Mouse (Mus musculus) limb, embryonic 12.5 days (tissue): ENCODE data around the gene Tbcd. TPM values are rescaled to one million over a fixed set of nuclear protein-coding genes. Genes with fewer than 3 reads are reported as not detected.

Source experiments
- ATAC-seq: fragments of 200-750 bp; cut with Nextera tagmentation; 2 replicates; pipeline ENCODE4 v1.8.0; 2017; ENCODE audit warnings: low read depth, moderate TSS enrichment; ENCODE audit not compliant: insufficient number of reproducible peaks, insufficient read depth, low FRiP score, low TSS enrichment
- H3K27ac ChIP-seq: fragments of 300-500 bp; sonication (generic); 2 replicates; pipeline ENCODE4 v1.5.1; 2016; ENCODE audit warnings: mild to moderate bottlenecking, moderate library complexity
- H3K27me3 ChIP-seq: fragments of 300-500 bp; sonication (generic); 2 replicates; pipeline ENCODE4 v1.6.1; 2016; ENCODE audit warnings: mild to moderate bottlenecking, moderate library complexity
- H3K36me3 ChIP-seq: fragments of 300-500 bp; sonication (generic); 2 replicates; pipeline ENCODE4 v1.6.1; 2016; ENCODE audit warnings: mild to moderate bottlenecking, moderate library complexity
- H3K4me1 ChIP-seq: fragments of 300-500 bp; sonication (generic); replicated peaks from 2 replicates; pipeline ENCODE4 v1.6.1; 2016
- H3K4me2 ChIP-seq: fragments of 300-500 bp; sonication (generic); 2 replicates; pipeline ENCODE4 v1.6.1; 2016; ENCODE audit warnings: mild to moderate bottlenecking, moderate library complexity
- H3K4me3 ChIP-seq: fragments of 300-500 bp; sonication (generic); replicated peaks from 2 replicates; pipeline ENCODE4 v1.5.1; 2016; ENCODE audit warnings: mild to moderate bottlenecking
- H3K9ac ChIP-seq: fragments of 300-500 bp; sonication (generic); replicated peaks from 2 replicates; pipeline ENCODE4 v1.6.1; 2016; ENCODE audit warnings: mild to moderate bottlenecking, moderate library complexity
- H3K9me3 ChIP-seq: fragments of 300-500 bp; sonication (generic); 2 replicates; pipeline ENCODE4 v1.6.1; 2016; ENCODE audit warnings: mild to moderate bottlenecking, moderate library complexity
- WGBS: fragments of 180-500 bp; shearing (Covaris S2); methylation state at CpG from one replicate; pipeline ENCODE4 v1.1.7; 2016; 5-methylcytosine and 5-hydroxymethylcytosine counted together
- polyA plus RNA-seq: library from polyadenylated mRNA; unstranded; fragments of >200 nt; fragmentation: Nextera tagmentation; extraction: Ambion mirVana; gene quantifications from 2 replicates; pipeline ENCODE4 v1.2.1, GENCODE M21; 2016

The Tbcd gene
- polyA plus RNA-seq, 1 experiment from 2014 or later: 50.7 TPM

DNA sequence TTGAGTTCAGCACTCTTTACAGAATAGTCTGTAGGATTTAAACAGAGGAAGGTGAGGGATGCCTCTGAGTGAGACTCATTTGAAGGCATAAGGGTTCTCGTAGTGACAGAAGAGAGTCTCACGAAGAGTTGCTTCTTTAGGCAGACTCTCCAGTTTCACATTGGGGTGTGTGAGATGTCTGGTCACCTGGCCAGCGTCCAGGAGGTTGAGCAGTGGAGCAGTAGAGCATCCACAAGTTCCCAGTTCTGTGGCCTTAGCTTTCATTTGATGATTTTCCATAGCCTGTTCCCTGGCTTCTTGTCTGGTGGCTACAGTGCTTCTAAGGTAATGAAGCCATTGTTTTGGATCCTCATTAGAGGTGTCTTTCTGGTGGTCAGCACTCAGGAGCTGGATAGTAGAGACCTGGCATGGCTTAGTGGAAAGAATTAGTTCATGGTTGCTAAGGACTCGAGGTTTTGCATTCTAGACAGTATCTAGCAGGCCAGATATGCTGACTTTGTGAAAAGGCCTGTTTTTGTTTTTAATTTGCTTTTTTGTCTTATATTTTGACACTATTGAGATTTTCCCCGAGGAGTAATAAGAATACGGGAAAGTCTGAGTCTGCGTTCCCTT lies 101.2 kb downstream of the Tbcd start:
- H3K27ac ChIP-seq: peak overlapping the region; percentile 62; the same call in 1 of the 2 replicates
- peaks cover 41% of the 10 kb centered on the region for H3K4me1 ChIP-seq
- no peak overlapping the region for H3K4me3 ChIP-seq
- no peak for ATAC-seq
- H3K9ac ChIP-seq: no peak overlapping the region
- H3K4me2 ChIP-seq: no peak overlapping the region
- no peaks in the 10 kb centered on the region; the same call in 1 of the 2 replicates for H3K36me3 ChIP-seq
- H3K27me3 ChIP-seq: no peaks in the 10 kb centered on the region
- 90% methylated on average over 7 of the region's 7 CpGs for WGBS
- H3K9me3 ChIP-seq: no peaks in the 10 kb centered on the region

DNA sequence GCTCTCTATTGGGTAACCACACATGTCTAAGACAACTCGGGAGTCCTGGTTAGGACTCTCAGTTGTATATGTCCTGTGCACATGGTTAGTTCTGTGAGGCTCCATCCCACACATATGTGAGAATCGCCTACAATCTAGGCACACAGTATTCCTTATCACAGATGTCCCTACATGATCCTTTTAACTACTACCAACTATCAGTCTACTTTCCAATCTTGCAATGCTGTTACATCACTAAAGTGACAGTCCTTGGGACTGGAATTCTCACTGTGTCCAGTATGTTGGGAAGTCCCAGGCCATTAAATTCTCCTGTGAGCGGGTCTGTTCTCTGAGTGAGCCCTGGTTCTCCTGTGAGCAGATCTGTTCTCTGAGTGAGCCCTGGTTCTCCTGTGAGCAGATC lies 101.7 kb downstream of the Tbcd start:
- 94% methylated on average over 3 of the region's 3 CpGs for WGBS
- H3K36me3 ChIP-seq: no peaks in the 10 kb centered on the region; the same call in 1 of the 2 replicates
- no peaks in the 10 kb centered on the region for H3K27me3 ChIP-seq
- no peak overlapping the region for H3K4me2 ChIP-seq
- H3K4me3 ChIP-seq: no peak overlapping the region
- peaks cover 38% of the 10 kb centered on the region for H3K4me1 ChIP-seq
- no peak overlapping the region for H3K27ac ChIP-seq
- H3K9me3 ChIP-seq: no peaks in the 10 kb centered on the region
- no peak overlapping the region for H3K9ac ChIP-seq
- no peak for ATAC-seq

DNA sequence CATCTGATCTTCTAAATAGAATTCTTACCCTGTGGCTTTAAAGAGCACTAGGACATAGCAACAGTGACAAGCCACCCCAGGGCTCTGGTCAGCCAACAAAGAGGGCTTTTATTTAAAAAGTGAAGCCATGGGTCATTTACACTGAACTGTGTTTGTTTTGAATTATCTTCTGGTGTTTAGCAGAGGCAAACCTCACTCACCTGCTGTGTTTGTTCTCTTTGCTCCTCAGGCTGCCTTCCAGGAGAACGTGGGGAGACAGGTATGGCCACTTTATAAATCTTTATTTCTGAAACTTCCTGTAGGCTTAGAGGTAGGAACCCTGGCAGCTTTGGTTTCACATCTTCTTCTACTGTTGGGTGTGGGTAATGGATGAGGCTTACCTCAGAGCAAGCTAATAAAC lies 105.0 kb downstream of the Tbcd start:
- H3K9me3 ChIP-seq: no peaks in the 10 kb centered on the region
- ATAC-seq: no peak
- no peak overlapping the region for H3K27ac ChIP-seq
- H3K4me1 ChIP-seq: peaks cover 13% of the 10 kb centered on the region
- 67% methylated on average over 1 of the region's 1 CpGs for WGBS
- H3K36me3 ChIP-seq: no peaks in the 10 kb centered on the region; the same call in 1 of the 2 replicates
- H3K27me3 ChIP-seq: no peaks in the 10 kb centered on the region
- H3K4me3 ChIP-seq: no peak overlapping the region
- H3K4me2 ChIP-seq: no peak overlapping the region
- H3K9ac ChIP-seq: no peak overlapping the region

- Histone ChIP-seq H3K9ac (no peak overlapping the region), H3K36me3 (no peaks in the 10 kb centered on the region; the same call in 1 of the 2 replicates), H3K4me3 (no peak overlapping the region), H3K4me1 (peaks cover 4% of the 10 kb centered on the region), H3K4me2 (no peak overlapping the region), H3K9me3 (no peaks in the 10 kb centered on the region), H3K27ac (no peak overlapping the region), H3K27me3 (no peaks in the 10 kb centered on the region)
- 100% methylated on average over 1 of the region's 1 CpGs for WGBS
- ATAC-seq: no peak
Observed at GRCm38 (mm10) chr11:121557946-121558345, 106.2 kb downstream of the Tbcd start.

- WGBS: 83% methylated on average over 3 of the region's 3 CpGs
- no peak overlapping the region for H3K9ac ChIP-seq
Observed at GRCm38 (mm10) chr11:121558522-121558921, 106.8 kb downstream of the Tbcd start.

DNA sequence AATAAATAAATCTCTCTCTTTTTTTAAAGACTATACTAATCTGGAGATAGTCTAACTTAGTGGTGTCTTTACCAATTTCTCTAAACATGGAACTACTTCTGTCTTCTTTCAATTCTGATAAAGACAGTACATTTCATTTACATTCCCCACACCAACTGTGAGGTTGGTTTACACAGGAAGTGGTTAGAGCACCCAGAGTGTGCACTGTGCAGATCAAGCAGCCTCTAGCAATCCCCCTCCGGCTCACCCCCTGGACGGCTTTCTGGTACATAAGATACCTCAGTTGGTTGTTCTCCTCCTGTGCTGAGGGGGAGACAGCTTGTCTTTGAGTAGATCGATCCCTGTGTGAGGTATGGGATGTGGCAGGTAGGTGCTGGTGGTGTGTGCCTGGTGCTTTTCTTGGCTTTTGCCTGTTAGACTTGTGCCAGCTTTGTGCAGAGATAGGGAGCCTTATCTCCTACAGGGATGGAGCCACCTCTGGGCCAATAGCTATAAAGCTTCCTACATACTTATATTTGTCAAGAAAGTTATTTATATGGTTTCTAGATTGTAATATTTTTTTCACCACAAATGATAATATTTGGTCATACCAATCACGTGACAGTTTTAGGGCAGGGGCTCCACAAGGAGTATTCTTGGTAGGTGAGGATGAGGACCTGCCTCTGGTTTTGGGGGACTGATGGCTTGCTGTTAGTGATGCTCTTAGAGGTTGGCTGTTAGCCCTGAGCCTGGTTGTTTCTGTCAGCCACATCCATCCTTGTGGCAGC lies 108.0 kb downstream of the Tbcd start:
- no peak for ATAC-seq
- Histone ChIP-seq H3K4me1 (no peaks in the 10 kb centered on the region), H3K9me3 (no peaks in the 10 kb centered on the region), H3K27me3 (no peaks in the 10 kb centered on the region), H3K27ac (no peak overlapping the region), H3K36me3 (peaks cover 8% of the 10 kb centered on the region; the same call in 1 of the 2 replicates), H3K9ac (no peak overlapping the region), H3K4me3 (no peak overlapping the region), H3K4me2 (no peak overlapping the region)
- WGBS: 87% methylated on average over 4 of the region's 4 CpGs

More at GRCm38 (mm10) chr11:121558522-121558921, 106.8 kb downstream of the Tbcd start:
- Histone ChIP-seq H3K9me3 (no peaks in the 10 kb centered on the region), H3K4me2 (no peak overlapping the region), H3K27me3 (no peaks in the 10 kb centered on the region), H3K27ac (no peak overlapping the region), H3K36me3 (no peaks in the 10 kb centered on the region; the same call in 1 of the 2 replicates), H3K4me1 (no peaks in the 10 kb centered on the region), H3K4me3 (no peak overlapping the region)
- no peak for ATAC-seq

- Histone ChIP-seq H3K27ac (no peak overlapping the region), H3K36me3 (peaks cover 10% of the 10 kb centered on the region; the same call in 1 of the 2 replicates), H3K4me2 (no peak overlapping the region), H3K4me3 (no peak overlapping the region), H3K27me3 (no peaks in the 10 kb centered on the region), H3K9me3 (no peaks in the 10 kb centered on the region), H3K4me1 (no peaks in the 10 kb centered on the region), H3K9ac (no peak overlapping the region)
- no peak for ATAC-seq
- WGBS: 73% methylated on average over 7 of the region's 7 CpGs
Observed at GRCm38 (mm10) chr11:121560294-121560663, 108.5 kb downstream of the Tbcd start.

DNA sequence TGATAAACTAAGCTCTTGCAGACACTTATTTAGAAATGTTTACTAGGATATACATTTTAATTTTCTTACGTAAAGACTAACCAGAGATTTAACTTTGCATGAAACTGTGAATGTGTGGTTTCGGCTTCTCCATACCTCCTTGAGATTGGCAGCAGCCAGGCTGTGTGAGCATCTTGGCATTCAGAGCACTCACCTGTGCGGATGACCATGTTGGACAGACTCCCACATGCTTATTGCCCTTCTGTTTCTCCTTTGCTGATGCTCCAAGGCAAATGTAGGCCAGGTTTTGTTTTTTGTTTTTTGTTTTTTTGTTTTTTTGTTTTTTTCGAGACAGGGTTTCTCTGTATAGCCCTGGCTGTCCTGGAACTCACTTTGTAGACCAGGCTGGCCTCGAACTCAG lies 111.6 kb downstream of the Tbcd start:
- 93% methylated on average over 5 of the region's 5 CpGs for WGBS

DNA sequence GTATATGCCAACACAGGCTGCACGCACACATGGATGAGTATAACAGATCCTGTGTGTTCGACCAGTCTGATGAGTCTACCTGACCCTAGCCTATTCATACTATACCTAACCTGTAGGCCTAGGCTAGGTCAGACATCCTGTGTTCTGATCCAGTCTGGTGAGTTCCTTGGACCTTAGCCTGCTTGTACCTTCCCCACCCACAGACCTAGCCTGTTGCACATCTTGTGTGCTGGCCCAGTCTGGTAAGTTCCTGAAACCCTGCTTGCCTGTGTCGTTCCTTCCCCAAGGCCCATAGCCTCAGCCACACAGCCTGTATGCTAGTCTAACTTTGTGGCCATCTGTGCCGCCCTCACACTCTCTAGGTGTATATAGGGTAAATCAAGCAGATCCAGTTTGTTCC lies 112.5 kb downstream of the Tbcd start:
- H3K4me3 ChIP-seq: no peak overlapping the region
- WGBS: 92% methylated on average over 4 of the region's 4 CpGs
- H3K4me2 ChIP-seq: no peak overlapping the region
- H3K27ac ChIP-seq: no peak overlapping the region
- H3K9ac ChIP-seq: no peak overlapping the region
- ATAC-seq: no peak
- H3K4me1 ChIP-seq: no peaks in the 10 kb centered on the region
- no peaks in the 10 kb centered on the region for H3K9me3 ChIP-seq
- H3K36me3 ChIP-seq: peaks cover 10% of the 10 kb centered on the region; the same call in 1 of the 2 replicates
- H3K27me3 ChIP-seq: no peaks in the 10 kb centered on the region

More for the DNA sequence above, 111.6 kb downstream of the Tbcd start:
- no peak for ATAC-seq
- no peak overlapping the region for H3K4me2 ChIP-seq
- no peaks in the 10 kb centered on the region for H3K4me1 ChIP-seq
- no peak overlapping the region for H3K4me3 ChIP-seq
- no peaks in the 10 kb centered on the region for H3K9me3 ChIP-seq
- peaks cover 10% of the 10 kb centered on the region; the same call in 1 of the 2 replicates for H3K36me3 ChIP-seq
- H3K9ac ChIP-seq: no peak overlapping the region
- no peak overlapping the region for H3K27ac ChIP-seq
- no peaks in the 10 kb centered on the region for H3K27me3 ChIP-seq

- Histone ChIP-seq H3K9me3 (no peaks in the 10 kb centered on the region), H3K4me2 (no peak overlapping the region), H3K4me3 (no peak overlapping the region), H3K27me3 (no peaks in the 10 kb centered on the region), H3K36me3 (peaks cover 35% of the 10 kb centered on the region), H3K9ac (no peak overlapping the region), H3K27ac (no peak overlapping the region), H3K4me1 (no peaks in the 10 kb centered on the region)
- no peak for ATAC-seq
Observed at GRCm38 (mm10) chr11:121581856-121582255, 130.1 kb downstream of the Tbcd start.

DNA sequence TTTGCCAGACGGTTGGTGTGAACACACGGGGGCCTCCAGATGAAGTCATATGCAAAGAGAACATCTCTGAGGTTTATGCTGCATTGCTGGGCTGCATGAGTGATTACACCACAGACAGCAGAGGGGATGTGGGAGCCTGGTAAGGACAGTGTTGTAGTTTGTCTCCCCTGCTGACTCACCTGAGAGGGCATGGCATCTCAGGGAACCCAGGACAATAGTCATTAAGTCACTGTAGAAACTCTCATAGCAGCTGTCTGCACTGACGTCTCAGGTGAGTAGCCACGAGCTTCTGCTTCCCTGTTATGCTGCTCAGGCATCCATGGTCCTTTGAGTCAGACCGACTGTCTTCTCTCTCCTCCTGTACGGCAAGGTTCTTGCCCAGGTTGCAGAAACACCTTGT lies 145.5 kb downstream of the Tbcd start:
- 91% methylated on average over 6 of the region's 6 CpGs for WGBS
- Histone ChIP-seq H3K4me3 (no peak overlapping the region), H3K4me1 (peaks cover 21% of the 10 kb centered on the region), H3K27me3 (no peaks in the 10 kb centered on the region), H3K36me3 (peaks cover 64% of the 10 kb centered on the region), H3K4me2 (no peak overlapping the region), H3K27ac (no peak overlapping the region), H3K9ac (no peak overlapping the region), H3K9me3 (no peaks in the 10 kb centered on the region)
- ATAC-seq: no peak
